In the genomic region with DNA sequence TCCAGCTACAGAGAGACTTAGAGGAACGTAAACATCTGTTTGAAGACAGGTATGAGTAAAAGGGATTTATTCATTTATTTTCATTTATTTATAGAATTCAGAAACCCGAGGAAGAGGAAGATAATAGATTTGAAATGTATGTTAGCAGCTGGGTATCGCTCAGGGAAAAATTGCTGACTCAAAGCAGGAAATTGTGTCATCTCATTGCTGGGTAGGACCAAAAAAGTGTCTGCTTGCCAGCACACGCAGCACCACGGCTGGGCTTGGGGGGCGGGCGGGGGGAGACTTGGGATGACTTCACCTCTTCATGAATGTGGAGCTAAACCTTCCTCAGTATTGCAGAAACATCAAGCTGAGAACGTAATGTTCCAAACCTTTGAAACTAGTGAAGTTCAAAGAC, we compare ENCODE assay signal across 31 mouse cellular contexts. TPM values are rescaled to one million over a fixed set of nuclear protein-coding genes. Genes with fewer than 3 reads are reported as not detected.
A peak's percentile ranks its signal among the peaks of the same experiment; 100 is the strongest.
DNase-seq lines count a peak whose midpoint lies in the region; ATAC-seq lines count a peak whose summit lies in the region.
"Had no signal": no experiment of that assay in that cellular context is flagged by ENCODE, and none has a peak within 500 bp of the region (broad histone marks: within the 10 kb centered on the region; RNA-seq: fewer than 3 reads in every experiment).

No protein-coding gene starts in this region.

- H3K4me1 ChIP-seq in forebrain, embryonic 12.5 days = no peaks in the 10 kb centered on the region
- H3K4me1 ChIP-seq: forebrain, embryonic 10.5 days; heart, embryonic 12.5 days; heart, embryonic 15.5 days; hindbrain, embryonic 10.5 days; hindbrain, embryonic 13.5 days had no signal

- no peaks in the 10 kb centered on the region for H3K27me3 ChIP-seq in forebrain, embryonic 12.5 days
- H3K27me3 ChIP-seq: heart, embryonic 12.5 days; heart, embryonic 15.5 days; hindbrain, embryonic 13.5 days had no signal

- no peak overlapping the region for H3K4me2 ChIP-seq in forebrain, embryonic 12.5 days
- H3K4me2 ChIP-seq: heart, embryonic 12.5 days; heart, embryonic 15.5 days; hindbrain, embryonic 13.5 days had no signal

- 86% methylated on average over 8 of the region's 8 CpGs for WGBS in forebrain, embryonic 12.5 days

- H3K9me3 ChIP-seq in forebrain, embryonic 12.5 days = peaks cover 5% of the 10 kb centered on the region; the same call in 1 of the 2 replicates
- H3K9me3 ChIP-seq: forebrain, embryonic 10.5 days; heart, embryonic 15.5 days had no signal

- no peak overlapping the region for H3K27ac ChIP-seq in forebrain, embryonic 12.5 days
- H3K27ac ChIP-seq: forebrain, embryonic 10.5 days; heart, embryonic 15.5 days; hindbrain, embryonic 10.5 days; hindbrain, embryonic 13.5 days had no signal

- no peak overlapping the region for H3K4me3 ChIP-seq in forebrain, embryonic 12.5 days (replicated peaks)
- H3K4me3 ChIP-seq: forebrain, embryonic 10.5 days; heart, embryonic 12.5 days; heart, embryonic 15.5 days; hindbrain, embryonic 10.5 days; hindbrain, embryonic 13.5 days had no signal

- H3K36me3 ChIP-seq in forebrain, embryonic 12.5 days (replicated peaks) = no peaks in the 10 kb centered on the region
- H3K36me3 ChIP-seq: forebrain, embryonic 10.5 days; hindbrain, embryonic 10.5 days had no signal

- no peak for DNase-seq in frontal cortex, postnatal 14 days (ENCODE audit: low spot score in 2 of 2)
- peak; percentile 58 for DNase-seq in 416B (ENCODE audit: low read depth)
- DNase-seq in NIH3T3 (ENCODE audit: low read depth) = peak; percentile 34
- no peak for DNase-seq in neural tube, embryonic 10.5 days (ENCODE audit: extremely low spot score, low spot score)
- no peak for DNase-seq in liver
- DNase-seq: adrenal gland, postnatal 10 days; adrenal gland, postnatal 36 days; cerebellum, adult 11 months; cerebellum, adult 2 months; cerebellum, adult 9-11 months; cerebellum, postnatal 25 days; forebrain, postnatal 0 days; gastrocnemius, postnatal 10 days; gastrocnemius, postnatal 36 days; heart, postnatal 10 days; heart, postnatal 36 days had no signal

- no peak overlapping the region for H3K9ac ChIP-seq in forebrain, embryonic 12.5 days
- H3K9ac ChIP-seq: forebrain, postnatal 0 days; heart, embryonic 12.5 days; heart, embryonic 15.5 days; hindbrain, embryonic 13.5 days had no signal

- peak; percentile 41; the same call in 1 of the 2 replicates for ATAC-seq in frontal cortex, adult (ENCODE audit: low TSS enrichment)
- ATAC-seq in megakaryocyte, adult 5-6 weeks (ENCODE audit: poor library complexity, severe bottlenecking) = peak; percentile 49; the same call in 1 of the 2 replicates
- no peak for ATAC-seq in forebrain, embryonic 12.5 days (ENCODE audit: low FRiP score)
- ATAC-seq: CD4-positive, CD25-positive, alpha-beta regulatory T cell, adult 4 months; forebrain, embryonic 14.5 days; forebrain, postnatal 0 days; hindbrain, embryonic 16.5 days; inflammation-experienced regulatory T-cells, adult 6 months; intestine, embryonic 16.5 days; Patski had no signal

RNA-seq across cellular contexts. Expression of a gene that starts 59.5 kb away (rescaled TPM):
- total RNA-seq in megakaryocyte, adult 5-6 weeks (2015) = not detected in 2 replicates
- not detected in 2 replicates for total RNA-seq in megakaryocyte, adult 5-6 weeks (2017)
- polyA plus RNA-seq in forebrain, embryonic 12.5 days (2016; fragmentation: Nextera tagmentation; extraction: Ambion mirVana) = 1.4 and 1.9 TPM in 2 replicates
- total RNA-seq: granulocyte monocyte progenitor cell, adult 5-6 weeks had no signal

Comparison
In these comparisons a context has a peak if more than half of its experiments do, and no peak if none do; other contexts are left out.
1. DNase-seq: peak in 416B (single experiment) and NIH3T3 (single experiment); none in frontal cortex, postnatal 14 days (0 of 2), neural tube, embryonic 10.5 days (single experiment) and liver (single experiment).